Mouse (Mus musculus) layer of hippocampus, postnatal 10 days (tissue): ENCODE results near the gene Hist1h2bj. TPM values are rescaled to one million over a fixed set of nuclear protein-coding genes. Genes with fewer than 3 reads are reported as not detected.

ENCODE experiments used
- microRNA-seq, 2 experiments: library from miRNA; unstranded; fragments of <30 nt; microRNA quantifications; one replicate each; pipeline ENCODE4 v1.2.0; 2021
- total RNA-seq, 2 experiments: library from RNA; stranded (reverse); gene quantifications; 2 replicates each; pipeline ENCODE4 v1.2.3; 2021

Gene Hist1h2bj
- total RNA-seq, 2 experiments from 2014 or later: 29.4 to 36.1 TPM

Small RNAs within 50 kb of the gene (microRNA-seq; reads per million reads assigned to microRNA genes)
- gene Gm26300 (0 reads per million in 2 experiments), gene Gm44390 (0 reads per million in 2 experiments), gene Gm44486 (0 reads per million in 2 experiments)

Other genes starting within 250 kb of the Hist1h2bj start
- 10 to 100 TPM; 52.8 to 66.3 TPM for gene Hist1h2bq, start 233.0 kb upstream of the Hist1h2bj start, total RNA-seq
- gene Hist1h2ao, start 232.7 kb upstream of the Hist1h2bj start, total RNA-seq: 10 to 100 TPM; 36.4 to 41.0 TPM
- gene Hist1h4m, start 231.5 kb upstream of the Hist1h2bj start, total RNA-seq: 100 to 1,000 TPM; 214 to 219 TPM
- 10 to 100 TPM; 22.0 to 32.1 TPM for gene Hist1h4n, start 211.0 kb upstream of the Hist1h2bj start, total RNA-seq
- gene Hist1h2ap, start 209.7 kb upstream of the Hist1h2bj start, total RNA-seq: 10 to 100 TPM; 67.2 to 82.7 TPM
- 10 to 100 TPM; 52.5 to 64.9 TPM for gene Hist1h2br, start 209.5 kb upstream of the Hist1h2bj start, total RNA-seq
- gene Zfp184, start 98.1 kb upstream of the Hist1h2bj start, total RNA-seq: 1 to 10 TPM; 5.1 to 6.0 TPM
- gene Pom121l2, start 62.0 kb upstream of the Hist1h2bj start, total RNA-seq: under 1 TPM; 0.22 to 0.23 TPM
- gene Prss16, start 33.5 kb upstream of the Hist1h2bj start, total RNA-seq: not detected
- 10 to 100 TPM; 64.1 to 78.6 TPM for gene Hist1h2ah, start 7.6 kb upstream of the Hist1h2bj start, total RNA-seq
- gene Hist1h2bk, start 7.3 kb upstream of the Hist1h2bj start, total RNA-seq: 10 to 100 TPM; 73.9 to 80.0 TPM
- 10 to 100 TPM; 51.2 to 53.7 TPM for gene Hist1h4i, start 1.9 kb upstream of the Hist1h2bj start, total RNA-seq
- gene Hist1h2ag, start 270 bp upstream of the Hist1h2bj start, total RNA-seq: 10 to 100 TPM; 33.8 to 36.8 TPM
- not detected for gene Vmn1r188, start 41.2 kb downstream of the Hist1h2bj start, total RNA-seq
- not detected for gene Vmn1r189, start 62.6 kb downstream of the Hist1h2bj start, total RNA-seq
- not detected for gene Vmn1r191, start 140.8 kb downstream of the Hist1h2bj start, total RNA-seq
- not detected for gene Vmn1r192, start 147.9 kb downstream of the Hist1h2bj start, total RNA-seq
- not detected for gene Vmn1r193, start 179.9 kb downstream of the Hist1h2bj start, total RNA-seq
- gene Vmn1r194, start 201.0 kb downstream of the Hist1h2bj start, total RNA-seq: not detected
- gene Vmn1r195, start 227.3 kb downstream of the Hist1h2bj start, total RNA-seq: not detected
- not detected for gene Vmn1r196, start 246.7 kb downstream of the Hist1h2bj start, total RNA-seq